In the genomic region with DNA sequence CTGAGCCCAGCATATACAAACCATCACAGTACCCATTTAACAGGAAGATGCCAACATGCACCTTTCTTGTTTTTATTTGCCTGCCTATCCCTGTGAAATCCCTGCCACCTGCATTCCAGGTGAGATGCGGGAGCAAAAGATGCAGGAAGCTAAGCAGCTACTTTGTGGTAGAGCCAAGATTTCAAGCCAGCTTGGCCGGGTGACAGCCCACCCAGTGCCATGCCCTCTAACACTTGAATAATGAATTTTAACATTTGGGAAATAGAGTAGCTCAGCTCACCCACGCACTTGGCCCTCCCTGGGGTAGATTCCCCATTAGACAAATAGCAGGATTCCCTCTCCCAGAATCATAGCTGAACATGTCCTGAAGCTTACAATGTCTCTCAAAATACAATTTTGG, we compare ENCODE assay signal across 20 mouse cellular contexts.
"Had no signal": no experiment of that assay in that cellular context is flagged by ENCODE, and none has a peak within 500 bp of the region (broad histone marks: within the 10 kb centered on the region; RNA-seq: fewer than 3 reads in every experiment).

No protein-coding gene starts in this region.

- H3K9ac ChIP-seq: limb, embryonic 13.5 days; liver, embryonic 12.5 days; liver, embryonic 15.5 days; lung, embryonic 15.5 days had no signal

- H3K4me3 ChIP-seq: layer of hippocampus, adult 2 months; limb, embryonic 10.5 days; limb, embryonic 13.5 days; liver, embryonic 12.5 days; liver, embryonic 15.5 days; lung, embryonic 15.5 days had no signal

- DNase-seq: kidney, postnatal 25 days; layer of hippocampus, adult 9-11 months; liver; lung, adult 18-20 months; lung, postnatal 10 days; lung, postnatal 36 days; midbrain, embryonic 14.5 days; right cerebral cortex, adult 18-20 months; right cerebral cortex, postnatal 14 days; right cerebral cortex, postnatal 4 days; thymus, adult 2 months; thymus, postnatal 14 days; thymus, postnatal 4 days had no signal

- H3K27ac ChIP-seq: layer of hippocampus, adult 2 months; limb, embryonic 10.5 days; limb, embryonic 13.5 days; liver, embryonic 12.5 days; liver, embryonic 15.5 days; lung, embryonic 15.5 days; stomach, postnatal 0 days had no signal

- H3K4me1 ChIP-seq: liver, embryonic 12.5 days; liver, embryonic 15.5 days; lung, embryonic 15.5 days had no signal

- H3K36me3 ChIP-seq: limb, embryonic 10.5 days; limb, embryonic 13.5 days; liver, embryonic 12.5 days; liver, embryonic 15.5 days; lung, embryonic 15.5 days had no signal

- H3K27me3 ChIP-seq: limb, embryonic 13.5 days; liver, embryonic 12.5 days; liver, embryonic 15.5 days; lung, embryonic 15.5 days had no signal
